Mouse (Mus musculus): ENCODE results near the gene Cbx8.

The Cbx8 gene

DNA sequence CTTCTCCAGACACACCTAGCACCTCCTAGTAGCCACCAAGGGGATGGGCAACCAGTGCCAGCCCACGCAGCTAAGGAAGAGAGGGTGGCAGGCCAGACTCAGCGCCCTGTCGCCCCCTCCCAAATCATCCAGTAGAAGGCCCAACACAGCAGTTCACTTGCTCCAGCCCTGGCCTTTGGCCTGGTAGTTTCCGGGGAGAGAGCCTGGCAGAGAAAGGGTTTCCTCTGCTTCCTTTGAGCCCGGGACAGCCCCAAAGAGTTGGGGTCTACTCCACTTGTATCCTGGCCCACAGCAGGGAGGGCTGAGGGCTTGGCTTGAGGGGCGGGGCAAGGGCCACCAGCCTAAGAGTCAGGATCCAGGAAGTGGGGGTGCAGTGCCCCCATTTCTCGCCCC lies 38.7 kb upstream of the Cbx8 start:
- DNase-seq (ENCODE audit: low read depth in 1 of 2, low spot score in 2 of 2) = no peak

DNA sequence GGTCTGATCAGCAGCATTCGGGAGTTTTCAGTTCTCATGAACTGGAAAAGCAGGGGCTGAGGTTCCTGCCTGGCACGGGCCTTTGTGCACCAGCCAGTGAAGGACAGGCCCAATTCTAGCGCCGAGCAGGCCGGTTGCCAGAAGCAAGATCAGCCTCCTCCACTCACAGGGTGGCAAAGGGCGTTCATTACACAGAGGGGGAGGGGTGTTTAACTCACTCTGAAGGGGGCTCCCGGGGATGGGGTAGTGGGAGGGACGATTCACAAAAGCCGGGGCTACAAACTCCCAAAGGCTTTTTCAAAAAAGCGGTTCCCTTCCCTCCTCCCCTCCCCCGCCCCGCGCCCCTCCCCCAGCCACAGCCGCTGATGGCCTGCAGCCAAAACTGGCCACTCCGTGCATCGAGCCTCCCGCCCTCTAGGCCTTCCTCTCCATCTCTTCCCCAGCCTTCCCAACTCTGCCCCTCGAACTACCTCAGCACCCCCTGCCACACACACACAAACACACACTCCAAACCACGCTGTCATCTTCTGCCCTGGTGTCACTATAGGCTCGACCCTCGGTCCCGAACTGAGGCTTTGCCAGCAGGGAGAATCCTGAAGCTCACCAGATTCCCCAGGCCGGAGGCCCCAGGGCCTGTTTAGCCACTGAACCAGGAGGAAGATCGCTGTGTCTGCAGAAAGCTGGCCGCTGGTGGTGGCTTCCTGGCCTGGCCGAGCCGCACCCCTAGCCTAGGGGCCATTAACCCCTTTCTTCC lies 38.1 kb upstream of the Cbx8 start:
- no peak for DNase-seq (ENCODE audit: low read depth in 1 of 2, low spot score in 2 of 2)

DNA sequence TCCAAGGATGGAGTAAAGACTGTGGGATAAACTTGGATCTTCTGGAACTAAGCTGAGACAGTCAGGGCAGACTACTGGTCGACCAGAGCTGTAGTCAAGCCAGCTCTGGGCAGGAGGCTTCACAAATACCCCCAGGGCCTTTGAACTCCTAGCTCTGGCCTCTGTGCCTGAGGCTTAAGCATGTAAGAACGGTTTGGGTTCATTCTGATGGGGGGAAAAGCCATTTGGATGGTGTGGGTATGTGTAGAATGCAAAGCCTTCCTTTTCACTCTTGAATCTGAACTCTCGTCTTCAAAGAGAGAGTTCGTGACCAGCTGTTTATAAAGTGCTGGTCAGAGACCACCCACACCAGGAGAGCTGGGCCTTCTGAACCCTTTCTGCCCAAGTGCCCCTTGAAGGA lies 37.0 kb upstream of the Cbx8 start:
- no peak for DNase-seq (ENCODE audit: low read depth in 1 of 2, low spot score in 2 of 2)

DNA sequence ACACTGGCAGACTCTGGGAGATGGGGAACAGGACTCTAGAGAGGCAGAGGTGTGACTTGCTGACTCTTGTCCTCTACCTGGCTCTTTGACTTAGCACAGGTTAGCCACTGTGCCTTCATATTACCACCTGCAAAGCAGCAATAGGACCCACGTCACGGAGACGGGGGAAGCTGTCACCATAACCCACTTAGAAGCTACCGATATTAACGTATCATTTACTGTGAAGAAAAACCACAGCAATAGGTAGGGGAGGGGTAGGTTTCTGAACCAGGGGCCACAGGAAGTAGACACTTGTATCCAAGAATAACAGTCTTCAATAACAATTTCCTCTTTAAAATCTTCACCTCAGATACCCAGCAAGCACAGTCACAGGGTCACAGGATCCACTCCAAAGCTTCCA lies 35.0 kb upstream of the Cbx8 start:
- no peak for DNase-seq (ENCODE audit: low read depth in 1 of 2, low spot score in 2 of 2)

DNA sequence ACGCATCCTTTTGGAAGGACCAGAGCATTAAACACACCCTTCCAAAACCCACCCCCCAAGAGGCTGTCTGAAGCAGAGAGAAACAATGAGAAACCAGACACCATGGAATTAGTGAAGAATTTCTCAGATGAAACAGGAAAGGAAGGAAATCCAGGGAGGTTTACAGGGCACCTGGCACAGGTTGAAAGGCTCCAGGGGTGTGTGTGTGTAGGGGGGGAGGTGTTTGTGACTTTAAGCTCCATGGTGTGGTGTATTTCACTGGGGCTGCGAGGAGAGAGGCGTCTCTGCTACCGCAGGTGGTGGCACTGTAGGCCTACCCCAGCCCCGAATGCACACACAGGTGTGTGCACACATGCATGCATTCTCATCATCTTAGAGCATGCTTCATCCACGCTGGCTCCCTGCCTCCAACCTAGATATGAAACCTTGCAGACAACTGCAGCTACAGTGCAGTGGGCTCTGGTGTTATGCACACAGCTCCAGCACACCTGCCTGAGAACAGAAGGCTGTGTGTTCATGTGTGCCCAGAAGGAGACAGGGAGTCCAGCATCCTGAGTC lies 33.2 kb upstream of the Cbx8 start:
- no peak for DNase-seq (ENCODE audit: low read depth in 1 of 2, low spot score in 2 of 2)

GRCm38 (mm10) chr11:119072986-119073385 lies 32.2 kb upstream of the Cbx8 start:
- DNase-seq (ENCODE audit: low read depth in 1 of 2, low spot score in 2 of 2) = no peak

DNA sequence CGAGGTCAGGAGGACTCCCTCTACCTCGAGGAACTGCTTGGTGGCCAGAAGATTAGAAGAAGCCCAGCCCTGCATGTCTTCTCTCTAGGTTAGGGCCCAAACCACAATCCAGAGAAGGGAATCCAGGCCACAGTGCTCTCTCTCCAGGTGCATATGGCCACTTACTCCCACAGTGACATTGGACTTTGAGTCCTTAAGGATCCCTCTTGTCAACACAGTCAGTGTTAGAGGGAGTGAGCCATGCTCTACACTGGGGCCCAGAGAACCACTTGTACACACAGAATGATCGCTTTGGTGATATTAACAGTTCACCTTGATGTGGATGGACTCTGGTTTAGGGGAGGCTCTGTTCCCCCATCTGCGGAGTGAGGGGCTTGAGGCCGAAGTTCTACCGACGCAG lies 31.5 kb upstream of the Cbx8 start:
- DNase-seq (ENCODE audit: low read depth in 1 of 2, low spot score in 2 of 2) = no peak

DNA sequence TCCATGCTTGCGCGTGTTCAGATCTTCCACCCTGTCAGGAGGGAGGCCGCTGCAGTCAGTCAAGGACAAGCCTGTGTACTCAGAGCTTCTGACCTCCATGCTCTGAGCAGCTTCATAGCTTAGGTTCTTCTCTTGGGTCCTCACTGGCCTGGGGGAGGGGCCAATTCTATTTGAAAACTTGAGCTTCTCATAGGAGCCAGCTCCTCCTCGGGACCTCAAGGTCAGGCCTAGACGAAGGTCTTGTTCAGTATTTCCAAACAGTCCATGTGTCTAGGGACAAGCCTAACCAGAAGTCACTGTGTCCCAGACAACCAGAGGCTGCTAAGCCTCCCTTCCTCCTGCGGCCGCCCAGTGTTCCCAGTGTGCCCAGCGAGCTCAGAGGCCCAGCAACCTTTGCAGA lies 26.1 kb upstream of the Cbx8 start:
- no peak for DNase-seq (ENCODE audit: low read depth in 1 of 2, low spot score in 2 of 2)

DNA sequence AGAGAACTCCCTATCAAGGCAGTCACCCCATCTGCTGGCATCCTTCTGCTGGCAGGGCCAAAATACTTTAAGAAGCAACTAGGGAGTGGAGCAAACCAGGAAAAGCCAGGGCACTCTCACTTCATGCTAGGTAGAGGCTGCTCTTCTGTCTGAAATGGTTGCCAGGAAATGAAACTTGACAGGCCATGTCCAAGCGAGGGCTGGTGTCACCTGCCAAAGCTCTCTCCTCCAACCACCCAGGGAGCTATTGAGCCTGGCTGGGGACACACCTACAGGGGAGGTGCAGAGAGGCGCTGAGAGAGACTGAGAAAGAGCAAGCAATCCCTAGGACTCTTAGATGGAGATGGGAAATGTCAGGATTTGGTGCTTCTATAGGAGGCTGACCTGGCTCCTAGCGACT lies 18.5 kb upstream of the Cbx8 start:
- DNase-seq (ENCODE audit: low read depth in 1 of 2, low spot score in 2 of 2) = no peak

GRCm38 (mm10) chr11:119058041-119058995 lies 17.5 kb upstream of the Cbx8 start:
- peak; percentile 39 to 66 for DNase-seq (ENCODE audit: low read depth in 1 of 2, low spot score in 2 of 2)

- no peak for DNase-seq (ENCODE audit: low read depth in 1 of 2, low spot score in 2 of 2)
Measured at GRCm38 (mm10) chr11:119057291-119057690, 16.5 kb upstream of the Cbx8 start.

DNA sequence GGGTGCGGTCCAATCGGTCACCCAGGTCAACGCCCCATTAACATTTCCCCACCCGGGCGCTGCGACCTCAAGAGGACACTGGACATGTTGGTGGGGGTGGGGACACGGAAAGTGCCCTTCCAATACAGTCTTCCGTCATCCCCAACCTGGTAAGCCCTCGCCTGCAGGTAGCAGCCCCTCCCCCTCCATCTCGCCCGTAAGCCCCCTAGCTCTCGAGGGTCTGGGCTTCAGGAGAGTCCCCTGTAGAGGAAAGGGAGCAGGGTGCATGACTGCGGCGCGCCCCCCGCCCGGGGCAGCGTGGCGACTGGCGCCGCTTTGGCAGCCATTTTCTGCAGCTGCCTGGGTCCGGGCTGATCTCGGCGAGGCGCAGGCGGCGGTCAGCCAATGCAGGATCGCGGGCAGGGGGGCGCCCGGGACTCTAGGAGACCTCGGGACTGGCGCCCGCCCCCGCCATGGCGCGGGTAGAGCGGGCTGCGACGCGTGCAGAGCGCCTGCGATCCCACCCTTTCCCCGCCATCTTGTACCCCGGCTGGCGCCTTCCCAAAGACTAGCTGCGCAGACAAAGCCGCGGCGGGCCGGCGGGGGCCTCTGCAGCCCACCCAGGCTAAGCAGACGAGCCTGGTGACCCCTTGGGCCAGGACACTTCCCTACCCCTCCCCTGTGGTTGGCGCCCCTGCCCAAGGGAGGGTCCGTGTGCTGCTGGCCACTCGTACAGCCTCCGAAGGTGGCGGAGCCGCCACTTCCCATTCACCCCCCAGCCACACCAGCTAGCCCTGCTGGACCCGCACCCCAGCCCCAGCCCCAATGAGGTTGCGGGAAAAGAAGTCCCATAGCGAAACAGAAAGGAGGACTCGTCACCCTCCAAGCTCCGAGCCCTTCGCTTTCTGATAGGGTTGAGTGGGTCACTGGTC lies 15.8 kb upstream of the Cbx8 start:
- DNase-seq (ENCODE audit: low read depth in 1 of 2, low spot score in 2 of 2) = no peak

DNA sequence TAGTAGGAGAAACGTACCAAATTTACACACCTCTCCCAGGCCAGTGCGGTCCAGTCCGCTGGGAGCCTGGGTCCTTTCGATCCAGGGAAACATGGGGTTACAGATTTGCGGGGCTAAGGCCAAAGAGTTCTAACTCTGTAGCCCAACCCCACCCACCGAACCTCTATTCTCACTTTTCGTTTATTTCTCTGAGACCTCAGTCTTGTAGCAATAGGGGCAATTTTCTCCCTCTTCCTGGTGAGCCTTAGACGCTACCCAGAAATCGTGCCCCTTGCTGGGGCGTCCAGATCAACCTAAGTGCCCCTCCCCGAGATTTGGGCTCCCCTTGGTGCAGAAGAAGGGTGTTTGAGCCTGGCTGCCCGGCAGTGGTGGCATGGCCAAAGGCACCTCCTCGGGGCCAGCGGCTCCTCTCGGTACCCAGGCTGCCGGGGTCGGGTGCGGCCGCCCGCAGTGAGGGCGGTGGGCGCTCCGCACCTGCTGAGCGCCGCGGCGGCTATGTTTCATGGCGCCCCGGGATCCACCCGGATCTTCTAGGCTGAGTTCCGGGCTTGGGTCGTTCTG lies 14.9 kb upstream of the Cbx8 start:
- no peak for DNase-seq (ENCODE audit: low read depth in 1 of 2, low spot score in 2 of 2)

- DNase-seq (ENCODE audit: low read depth in 1 of 2, low spot score in 2 of 2) = no peak
Measured at GRCm38 (mm10) chr11:119054351-119055345, 13.9 kb upstream of the Cbx8 start.

GRCm38 (mm10) chr11:119053738-119054350 lies 13.1 kb upstream of the Cbx8 start:
- no peak for DNase-seq (ENCODE audit: low read depth in 1 of 2, low spot score in 2 of 2)

GRCm38 (mm10) chr11:119053257-119053670 lies 12.5 kb upstream of the Cbx8 start:
- DNase-seq (ENCODE audit: low read depth in 1 of 2, low spot score in 2 of 2) = no peak

GRCm38 (mm10) chr11:119052661-119053256 lies 12.0 kb upstream of the Cbx8 start:
- no peak for DNase-seq (ENCODE audit: low read depth in 1 of 2, low spot score in 2 of 2)

GRCm38 (mm10) chr11:119051927-119052660 lies 11.3 kb upstream of the Cbx8 start:
- no peak for DNase-seq (ENCODE audit: low read depth in 1 of 2, low spot score in 2 of 2)

Measured in monocyte, adult 2 months (primary cell).